Mouse (Mus musculus) ES-Bruce4 (cell line): Measurements from ENCODE around the gene Rnf224.

ENCODE experiments used
- CTCF ChIP-seq: IDR thresholded peaks from one replicate; pipeline ENCODE4 v1.8.1; 2011; ENCODE audit warnings: low read depth, low read length
- EP300 ChIP-seq: IDR thresholded peaks from 2 replicates; pipeline ENCODE4 v1.6.1; 2011; ENCODE audit warnings: low read depth, low read length; ENCODE audit not compliant: insufficient read depth

DNA sequence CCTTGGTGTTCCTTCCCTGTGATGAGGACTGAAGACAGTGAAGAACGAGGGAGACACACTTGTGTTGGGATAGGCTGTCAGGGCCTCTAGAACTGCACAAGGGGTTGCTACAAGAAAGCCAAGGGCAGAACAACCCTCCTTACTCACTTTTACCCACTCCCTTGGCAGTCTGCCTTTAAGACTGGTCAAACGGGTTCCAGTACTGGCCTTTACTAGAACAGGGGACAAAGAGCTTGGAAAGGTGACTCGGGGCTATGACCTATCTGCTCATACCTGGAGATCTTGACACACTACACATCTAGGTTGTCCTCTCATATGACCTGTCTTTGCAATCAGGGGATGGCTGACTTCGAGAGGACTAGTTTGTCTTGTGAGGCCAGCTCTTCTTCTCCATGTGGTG, 935 bp upstream of the Rnf224 start:
- no peak for TF ChIP-seq CTCF
- TF ChIP-seq EP300: no peak
